Comparison of ENCODE assay signal across 21 mouse cellular contexts in the genomic region with DNA sequence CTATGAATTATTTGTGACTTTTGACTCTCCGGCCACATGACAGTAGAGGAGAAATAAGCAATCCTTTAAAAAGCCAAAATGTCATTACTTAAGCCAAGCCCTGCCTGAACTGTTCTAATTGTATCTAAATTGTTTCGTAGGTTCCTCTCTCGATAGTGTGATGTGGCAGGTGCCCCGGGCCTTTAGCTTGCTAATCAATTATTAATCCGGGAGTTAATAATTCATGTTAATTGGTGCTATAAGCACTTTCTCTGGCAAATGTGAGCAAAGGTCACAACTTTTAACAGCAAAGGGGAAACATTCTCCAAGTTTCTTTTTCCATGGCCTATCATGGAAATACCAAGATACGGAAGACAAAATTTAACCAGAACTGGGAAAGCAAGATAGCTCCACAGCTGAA.
DNase-seq lines count a peak whose midpoint lies in the region; ATAC-seq lines count a peak whose summit lies in the region.
"Had no signal": no experiment of that assay in that cellular context is flagged by ENCODE, and none has a peak within 500 bp of the region (broad histone marks: within the 10 kb centered on the region; RNA-seq: fewer than 3 reads in every experiment).

No protein-coding gene starts in this region.

- H3K4me3 ChIP-seq in hindbrain, embryonic 12.5 days = no peak overlapping the region
- H3K4me3 ChIP-seq in hindbrain, embryonic 10.5 days = no peak overlapping the region
- H3K4me3 ChIP-seq in kidney, embryonic 14.5 days (ENCODE audit: low read length) = no peak overlapping the region
- H3K4me3 ChIP-seq: forebrain, embryonic 10.5 days; heart, adult 2 months; midbrain, embryonic 10.5 days had no signal

- H3K9me3 ChIP-seq in hindbrain, embryonic 12.5 days (replicated peaks) = no peaks in the 10 kb centered on the region
- H3K9me3 ChIP-seq in hindbrain, embryonic 10.5 days = no peaks in the 10 kb centered on the region
- no peaks in the 10 kb centered on the region for H3K9me3 ChIP-seq in kidney, embryonic 14.5 days (ENCODE audit: control insufficient read depth, low read length)
- H3K9me3 ChIP-seq: forebrain, embryonic 10.5 days; midbrain, embryonic 10.5 days had no signal

- peak overlapping the region; percentile 30; the same call in 1 of the 2 replicates for H3K27ac ChIP-seq in hindbrain, embryonic 12.5 days
- H3K27ac ChIP-seq in hindbrain, embryonic 10.5 days = no peak overlapping the region
- H3K27ac ChIP-seq in kidney, embryonic 14.5 days (ENCODE audit: low read depth, low read length) = peak overlapping the region; percentile 57; the same call in 1 of the 2 replicates
- H3K27ac ChIP-seq: forebrain, embryonic 10.5 days; heart, adult 2 months; hindbrain, embryonic 14.5 days; midbrain, embryonic 10.5 days had no signal

- no peak for ATAC-seq in hindbrain, embryonic 12.5 days (ENCODE audit: low FRiP score)
- ATAC-seq in kidney, embryonic 14.5 days (ENCODE audit: low FRiP score, low TSS enrichment) = no peak

- H3K4me2 ChIP-seq in hindbrain, embryonic 12.5 days (replicated peaks) = no peak overlapping the region
- H3K4me2 ChIP-seq in kidney, embryonic 14.5 days (replicated peaks; ENCODE audit: low read depth, low read length) = no peak overlapping the region
- H3K4me2 ChIP-seq: hindbrain, embryonic 14.5 days; lung, embryonic 14.5 days had no signal

- H3K36me3 ChIP-seq in hindbrain, embryonic 12.5 days = no peaks in the 10 kb centered on the region
- no peaks in the 10 kb centered on the region for H3K36me3 ChIP-seq in hindbrain, embryonic 10.5 days
- no peaks in the 10 kb centered on the region for H3K36me3 ChIP-seq in kidney, embryonic 14.5 days (ENCODE audit: control insufficient read depth, insufficient read depth, low read length)
- H3K36me3 ChIP-seq: forebrain, embryonic 10.5 days; midbrain, embryonic 10.5 days had no signal

- H3K9ac ChIP-seq in hindbrain, embryonic 12.5 days = no peak overlapping the region
- no peak overlapping the region for H3K9ac ChIP-seq in kidney, embryonic 14.5 days (ENCODE audit: low read depth, low read length)
- H3K9ac ChIP-seq: hindbrain, embryonic 14.5 days; lung, embryonic 14.5 days had no signal

- DNase-seq in hindbrain, embryonic 10.5 days (ENCODE audit: low spot score) = no peak
- DNase-seq in retina, embryonic 14.5 days (ENCODE audit: low spot score) = peak; percentile 59
- no peak for DNase-seq in retina, postnatal 1 day
- no peak for DNase-seq in heart, adult 11 months
- no peak for DNase-seq in adrenal gland, postnatal 10 days
- DNase-seq in thymus, postnatal 14 days = no peak
- DNase-seq: adrenal gland, adult 2 months; cerebellum, adult 11 months; cerebellum, postnatal 25 days; gastrocnemius, postnatal 10 days; heart, adult 2 months; layer of hippocampus, adult 9-11 months; lung, embryonic 14.5 days; lung, postnatal 4 days; thymus, postnatal 25 days had no signal

- 80% methylated on average over 6 of the region's 6 CpGs for WGBS in hindbrain, embryonic 12.5 days
- WGBS in hindbrain, embryonic 10.5 days = 84% methylated on average over 6 of the region's 6 CpGs
- 70% methylated on average over 6 of the region's 6 CpGs for WGBS in kidney, embryonic 14.5 days

- H3K27me3 ChIP-seq in hindbrain, embryonic 12.5 days = no peaks in the 10 kb centered on the region; the same call in 1 of the 2 replicates
- 0 out of 2 replicates have a peak, but pooled peaks cover 5% of the 10 kb centered on the region for H3K27me3 ChIP-seq in hindbrain, embryonic 10.5 days (ENCODE audit: insufficient read depth, poor library complexity, severe bottlenecking)
- no peaks in the 10 kb centered on the region for H3K27me3 ChIP-seq in kidney, embryonic 14.5 days (ENCODE audit: control insufficient read depth, insufficient read depth, low read length)
- H3K27me3 ChIP-seq: CH12.LX had no signal

- peaks cover 11% of the 10 kb centered on the region; the same call in 1 of the 2 replicates for H3K4me1 ChIP-seq in hindbrain, embryonic 12.5 days
- peaks cover 21% of the 10 kb centered on the region for H3K4me1 ChIP-seq in hindbrain, embryonic 10.5 days (replicated peaks)
- H3K4me1 ChIP-seq in kidney, embryonic 14.5 days (ENCODE audit: control insufficient read depth, insufficient read depth, low read length) = 0 out of 2 replicates have a peak, but pooled peaks cover 7% of the 10 kb centered on the region
